Mouse (Mus musculus) kidney, embryonic 14.5 days (tissue): Measurements from ENCODE around the gene Jak2. TPM values are rescaled to one million over a fixed set of nuclear protein-coding genes. Genes with fewer than 3 reads are reported as not detected.
A peak's percentile ranks its signal among the peaks of the same experiment; 100 is the strongest.

Experiments
- ATAC-seq: fragments of 200-750 bp; cut with Nextera tagmentation; 2 replicates; pipeline ENCODE4 v1.8.0; 2017; ENCODE audit warnings: moderate number of reproducible peaks, mild to moderate bottlenecking, moderate TSS enrichment, moderate library complexity; ENCODE audit not compliant: low FRiP score, low TSS enrichment
- H3K27ac ChIP-seq: fragments of 300-500 bp; sonication (generic); 2 replicates; pipeline ENCODE4 v1.5.1; 2014; ENCODE audit warnings: low read depth, mild to moderate bottlenecking, low read length, moderate library complexity, mixed read lengths
- H3K27me3 ChIP-seq: fragments of 300-500 bp; sonication (generic); 2 replicates; pipeline ENCODE4 v1.6.1; 2014; ENCODE audit warnings: mild to moderate bottlenecking, low read length; ENCODE audit not compliant: control insufficient read depth, insufficient read depth
- H3K36me3 ChIP-seq: fragments of 300-500 bp; sonication (generic); 2 replicates; pipeline ENCODE4 v1.6.1; 2014; ENCODE audit warnings: low read length, mixed read lengths; ENCODE audit not compliant: control insufficient read depth, insufficient read depth
- H3K4me1 ChIP-seq: fragments of 300-500 bp; sonication (generic); 2 replicates; pipeline ENCODE4 v1.6.1; 2014; ENCODE audit warnings: low read length, mixed read lengths; ENCODE audit not compliant: control insufficient read depth, insufficient read depth
- H3K4me2 ChIP-seq: fragments of 300-500 bp; sonication (generic); replicated peaks from 2 replicates; pipeline ENCODE4 v1.6.1; 2014; ENCODE audit warnings: low read depth, mild to moderate bottlenecking, low read length
- H3K4me3 ChIP-seq: fragments of 300-500 bp; sonication (generic); 2 replicates; pipeline ENCODE4 v1.5.1; 2014; ENCODE audit warnings: mild to moderate bottlenecking, low read length
- H3K9ac ChIP-seq: fragments of 300-500 bp; sonication (generic); 2 replicates; pipeline ENCODE4 v1.6.1; 2014; ENCODE audit warnings: low read depth, mild to moderate bottlenecking, low read length, moderate library complexity
- H3K9me3 ChIP-seq: fragments of 300-500 bp; sonication (generic); 2 replicates; pipeline ENCODE4 v1.6.1; 2016; ENCODE audit warnings: low read length; ENCODE audit not compliant: control insufficient read depth
- WGBS: fragments of 180-500 bp; shearing (Covaris S2); extraction: QIAGEN DNeasy Blood & Tissue Kit; methylation state at CpG from one replicate; pipeline ENCODE4 v1.1.7; 2014; 5-methylcytosine and 5-hydroxymethylcytosine counted together
- polyA plus RNA-seq: library from polyadenylated mRNA; unstranded; fragments of >200 nt; fragmentation: Nextera tagmentation; extraction: Ambion mirVana; gene quantifications from 2 replicates; pipeline ENCODE4 v1.2.1, GENCODE M21; 2014

Jak2 gene
- polyA plus RNA-seq, 1 experiment from 2014 or later = 15.5 TPM

DNA sequence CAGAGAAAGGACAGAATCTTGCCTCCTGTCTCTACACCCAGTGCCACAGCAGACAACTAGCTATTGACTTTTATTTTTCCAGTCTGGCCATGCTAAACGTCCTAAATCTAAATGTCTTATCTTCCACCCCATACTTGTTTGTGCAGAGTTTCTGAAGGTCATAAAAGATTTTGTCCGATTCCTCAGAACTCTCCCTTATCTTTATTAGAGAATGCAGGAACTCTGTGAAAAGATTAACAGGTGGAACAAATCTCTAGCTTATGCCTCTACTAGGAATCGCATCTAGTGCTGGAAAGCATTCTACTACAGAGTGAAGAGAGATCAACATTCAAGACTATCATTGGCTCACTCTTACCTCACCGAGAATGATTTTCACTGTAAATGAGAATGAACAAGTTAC, 1.7 kb upstream of the Jak2 start:
- WGBS = 46% methylated on average over 4 of the region's 4 CpGs

DNA sequence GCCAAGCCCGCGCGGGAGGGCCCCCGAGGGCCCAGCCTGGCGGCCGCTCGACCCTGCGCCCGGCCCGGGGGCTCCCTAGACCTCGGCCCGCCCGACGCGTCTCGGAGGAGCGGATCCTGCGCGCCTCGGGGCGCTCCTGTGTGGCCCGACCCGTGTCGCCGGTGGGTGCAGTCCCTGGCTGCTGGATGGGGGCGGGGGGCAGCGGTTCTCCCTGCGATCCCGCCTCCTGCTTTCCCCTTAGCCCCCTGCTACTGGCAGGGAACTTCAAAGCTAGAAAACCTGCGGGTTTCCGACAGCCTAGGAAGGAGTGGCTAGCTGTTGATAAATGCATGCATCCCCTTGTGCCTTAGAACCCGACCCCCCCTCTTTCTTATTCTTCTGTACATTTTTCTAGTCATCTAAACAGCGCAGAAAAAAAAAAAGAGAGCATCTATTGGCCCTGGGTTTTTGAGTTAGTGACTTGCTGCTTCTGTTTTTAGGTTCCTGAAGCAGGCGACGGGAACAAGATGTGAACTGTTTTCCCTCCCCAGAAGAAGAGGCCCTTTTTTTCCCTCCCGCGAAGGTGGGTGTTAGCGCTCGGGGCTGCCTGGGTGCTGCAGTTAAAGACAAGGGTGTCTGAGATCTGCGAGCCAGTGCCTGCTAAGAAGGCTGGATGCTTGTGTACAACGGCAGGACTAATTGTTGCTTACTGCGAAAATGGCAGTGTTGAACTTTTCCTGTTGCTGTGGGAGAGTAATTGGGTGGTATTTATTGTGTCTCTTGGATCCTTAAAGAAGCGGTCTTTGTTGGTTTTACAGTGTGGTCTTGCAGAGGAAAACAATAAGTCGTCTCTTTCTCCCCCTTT, 552 bp downstream of the Jak2 start:
- Histone ChIP-seq H3K27me3 (no peaks in the 10 kb centered on the region), H3K4me1 (peaks cover 18% of the 10 kb centered on the region), H3K36me3 (no peaks in the 10 kb centered on the region), H3K9ac (peak overlapping the region; percentile 95), H3K4me3 (peak overlapping the region; percentile 92), H3K27ac (peak overlapping the region; percentile 96), H3K9me3 (no peaks in the 10 kb centered on the region), H3K4me2 (peak overlapping the region; percentile 87)
- ATAC-seq = peak; percentile 74
- WGBS = under 1% methylated on average over 36 of the region's 44 CpGs

More for the DNA sequence above, 1.7 kb upstream of the Jak2 start:
- no peaks in the 10 kb centered on the region for H3K36me3 ChIP-seq
- H3K4me3 ChIP-seq = peak overlapping the region; percentile 92
- peaks cover 18% of the 10 kb centered on the region for H3K4me1 ChIP-seq
- H3K9me3 ChIP-seq = no peaks in the 10 kb centered on the region
- peak overlapping the region; percentile 87 for H3K4me2 ChIP-seq
- no peaks in the 10 kb centered on the region for H3K27me3 ChIP-seq
- no peak overlapping the region for H3K27ac ChIP-seq
- H3K9ac ChIP-seq = no peak overlapping the region
- ATAC-seq = no peak

DNA sequence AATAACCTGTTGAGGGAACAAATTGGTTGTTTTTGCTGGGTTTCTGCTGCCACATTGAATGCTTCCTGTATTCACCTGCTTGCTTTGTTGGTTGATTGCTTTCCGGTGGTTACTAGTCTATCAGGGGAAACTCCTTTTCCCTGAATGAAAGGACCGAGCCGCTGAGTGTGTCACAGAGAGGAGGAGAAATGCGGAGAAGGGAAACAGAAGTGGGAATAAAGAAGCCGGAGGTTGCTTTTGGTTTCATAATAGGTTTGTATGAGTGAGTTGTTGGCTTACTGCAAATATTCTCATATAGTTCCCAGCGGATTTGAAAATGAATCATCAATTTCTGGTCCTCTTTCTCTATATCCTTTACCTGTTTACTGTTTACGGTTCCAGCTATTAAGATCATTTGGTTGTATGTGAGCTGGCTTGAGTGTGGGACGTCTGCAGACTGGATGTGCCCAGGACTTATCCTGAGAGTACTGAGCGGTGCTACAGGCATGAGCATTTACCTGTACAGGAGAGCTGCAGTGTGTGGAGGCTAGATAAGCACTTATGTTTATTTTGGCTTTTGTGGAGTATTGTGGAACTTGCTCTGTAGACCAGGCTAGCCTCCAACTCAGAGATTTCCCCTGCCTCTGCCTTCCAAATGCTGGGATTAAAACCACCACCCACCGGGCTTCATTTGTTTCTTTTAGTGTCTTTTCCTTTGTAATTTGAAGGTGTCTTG, 1.4 kb downstream of the Jak2 start:
- Histone ChIP-seq H3K27me3 (no peaks in the 10 kb centered on the region), H3K4me3 (peak overlapping the region; percentile 92), H3K36me3 (no peaks in the 10 kb centered on the region), H3K27ac (no peak overlapping the region), H3K4me2 (peak overlapping the region; percentile 87), H3K9ac (peak overlapping the region; percentile 95), H3K4me1 (peaks cover 18% of the 10 kb centered on the region), H3K9me3 (no peaks in the 10 kb centered on the region)
- ATAC-seq = no peak
- 23% methylated on average over 10 of the region's 10 CpGs for WGBS

DNA sequence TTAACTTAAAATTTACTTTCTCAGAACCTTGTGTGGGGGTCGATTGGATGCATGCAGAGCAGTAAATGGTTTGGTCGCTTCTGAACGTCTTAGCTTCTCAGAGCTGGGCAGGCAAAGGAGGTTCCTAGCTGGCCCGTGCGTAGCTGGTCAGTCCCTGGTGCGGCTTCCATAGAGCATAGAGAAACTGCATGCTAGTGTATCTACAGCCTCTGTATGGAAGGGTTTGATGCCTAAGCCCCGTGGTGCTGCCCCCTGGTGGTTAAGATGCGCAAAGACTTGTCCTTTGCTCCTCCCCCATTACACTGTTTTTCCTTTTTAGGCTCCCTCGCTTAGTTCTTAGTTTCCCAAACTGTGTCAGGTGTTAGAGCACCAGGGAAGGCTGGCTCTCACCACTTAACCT, 2.1 kb downstream of the Jak2 start:
- Histone ChIP-seq H3K4me3 (peak overlapping the region; percentile 92; the same call in 1 of the 2 replicates), H3K27ac (no peak overlapping the region), H3K9ac (no peak overlapping the region), H3K36me3 (no peaks in the 10 kb centered on the region), H3K27me3 (no peaks in the 10 kb centered on the region), H3K4me1 (peaks cover 18% of the 10 kb centered on the region), H3K9me3 (no peaks in the 10 kb centered on the region), H3K4me2 (peak overlapping the region; percentile 87)
- 5% methylated on average over 9 of the region's 9 CpGs for WGBS
- ATAC-seq = peak; percentile 58

DNA sequence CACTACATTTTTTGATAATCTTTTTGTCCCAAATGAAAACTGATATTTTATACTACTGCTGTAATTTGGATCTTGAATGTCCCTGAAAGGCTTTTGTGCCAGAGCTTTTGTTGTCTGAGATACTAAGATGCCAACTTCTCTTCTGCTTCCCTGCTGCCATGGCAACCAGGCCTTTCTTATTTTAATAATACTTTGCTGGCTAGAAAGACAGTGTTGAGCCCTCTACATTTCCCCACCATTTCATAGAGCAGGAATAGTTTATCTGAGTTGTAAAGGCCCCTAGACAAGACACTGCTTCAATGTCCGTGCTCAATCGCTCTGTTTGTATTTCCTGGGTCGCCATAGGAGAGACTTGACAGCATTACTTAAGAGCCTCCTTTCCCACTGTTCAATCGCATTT, 3.0 kb downstream of the Jak2 start:
- whole genome bisulfite sequencing = 76% methylated on average over 4 of the region's 4 CpGs
- H3K4me1 ChIP-seq = peaks cover 11% of the 10 kb centered on the region
- H3K9ac ChIP-seq = no peak overlapping the region
- ATAC-seq = no peak
- no peak overlapping the region for H3K27ac ChIP-seq
- no peak overlapping the region for H3K4me3 ChIP-seq
- no peaks in the 10 kb centered on the region for H3K27me3 ChIP-seq
- no peaks in the 10 kb centered on the region for H3K36me3 ChIP-seq
- H3K9me3 ChIP-seq = no peaks in the 10 kb centered on the region
- H3K4me2 ChIP-seq = no peak overlapping the region

DNA sequence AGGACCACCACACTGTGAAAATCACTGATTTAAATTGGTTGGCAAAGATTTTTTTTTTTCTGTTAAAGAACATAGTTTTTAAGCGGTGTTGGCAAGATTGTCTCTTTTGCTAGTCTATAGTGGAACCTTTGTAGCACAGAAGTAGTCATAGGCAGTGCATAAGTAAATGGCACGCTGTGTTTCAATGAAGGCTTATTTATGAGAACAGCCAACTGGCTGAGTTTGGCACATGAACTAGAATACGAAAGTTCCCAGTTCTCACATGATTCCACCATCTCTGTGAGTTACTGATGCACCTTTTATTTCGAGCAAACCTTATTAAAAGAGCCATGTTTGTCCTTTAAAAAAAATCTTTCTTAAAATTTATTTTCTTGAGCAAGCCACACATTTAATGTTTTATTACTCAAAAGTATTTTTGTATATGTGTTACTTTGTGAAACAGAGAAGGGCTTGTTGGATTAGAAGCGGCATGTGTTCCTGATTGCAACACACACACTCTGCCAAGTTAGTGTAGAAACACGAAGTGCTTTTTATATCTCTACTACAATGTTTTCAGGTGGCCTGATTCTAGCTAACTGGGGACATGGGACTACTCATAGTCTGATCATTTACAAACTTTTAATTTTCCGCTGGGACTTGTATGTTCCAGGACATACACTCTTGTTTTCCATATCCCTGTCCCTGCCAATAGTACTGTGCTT, 3.8 kb downstream of the Jak2 start:
- H3K27ac ChIP-seq = no peak overlapping the region
- no peak for ATAC-seq
- H3K4me2 ChIP-seq = no peak overlapping the region
- no peak overlapping the region for H3K4me3 ChIP-seq
- no peaks in the 10 kb centered on the region for H3K27me3 ChIP-seq
- no peaks in the 10 kb centered on the region for H3K9me3 ChIP-seq
- H3K4me1 ChIP-seq = 0 out of 2 replicates have a peak, but pooled peaks cover 4% of the 10 kb centered on the region
- no peak overlapping the region for H3K9ac ChIP-seq
- H3K36me3 ChIP-seq = no peaks in the 10 kb centered on the region
- 93% methylated on average over 7 of the region's 7 CpGs for WGBS

DNA sequence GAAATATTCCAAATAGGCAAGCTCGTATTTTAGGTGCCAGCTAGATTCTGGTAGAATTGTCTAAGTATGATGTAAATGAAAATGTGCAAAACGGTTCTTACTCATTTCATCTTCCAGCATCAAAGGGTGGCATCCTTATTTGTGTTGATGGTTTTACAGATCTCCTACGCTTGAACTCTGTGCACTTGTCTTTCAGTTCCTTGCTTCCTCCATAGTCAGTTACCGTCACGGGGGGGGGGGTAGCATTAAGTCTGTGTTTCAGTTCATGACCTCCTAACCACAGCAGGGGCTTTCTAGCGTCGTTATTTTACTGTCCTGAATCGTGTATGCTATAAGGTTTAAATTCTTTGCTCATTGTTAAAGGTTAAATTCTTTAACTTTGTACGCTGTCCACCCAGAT, 10.0 kb downstream of the Jak2 start:
- Histone ChIP-seq H3K27me3 (no peaks in the 10 kb centered on the region), H3K4me2 (no peak overlapping the region), H3K4me1 (no peaks in the 10 kb centered on the region), H3K9me3 (no peaks in the 10 kb centered on the region), H3K36me3 (no peaks in the 10 kb centered on the region; the same call in 1 of the 2 replicates), H3K4me3 (no peak overlapping the region), H3K27ac (no peak overlapping the region), H3K9ac (no peak overlapping the region)
- 80% methylated on average over 9 of the region's 9 CpGs for WGBS
- ATAC-seq = no peak

DNA sequence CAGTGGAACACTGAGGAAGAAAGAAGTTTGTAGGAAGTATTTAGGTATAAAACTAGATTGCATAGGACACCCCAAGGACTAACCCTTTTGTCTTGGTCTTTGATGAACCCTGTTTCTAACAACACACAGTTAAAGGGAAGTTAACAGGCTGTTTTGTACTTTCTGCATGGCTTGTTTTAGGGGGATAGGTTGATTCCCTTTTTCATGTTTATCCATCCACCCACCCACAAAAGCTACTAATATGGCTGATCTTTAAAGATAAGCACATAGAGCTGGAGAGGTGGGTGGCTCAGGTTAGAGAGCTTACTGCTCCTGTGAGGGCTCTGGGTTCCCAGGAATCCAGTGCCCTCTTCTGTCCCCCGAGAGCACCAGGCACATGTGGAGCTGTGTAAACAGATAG, 11.9 kb downstream of the Jak2 start:
- H3K36me3 ChIP-seq = no peaks in the 10 kb centered on the region; the same call in 1 of the 2 replicates
- H3K4me1 ChIP-seq = no peaks in the 10 kb centered on the region
- no peak overlapping the region for H3K27ac ChIP-seq
- H3K4me2 ChIP-seq = no peak overlapping the region
- no peak for ATAC-seq
- H3K27me3 ChIP-seq = no peaks in the 10 kb centered on the region
- no peaks in the 10 kb centered on the region for H3K9me3 ChIP-seq
- H3K9ac ChIP-seq = no peak overlapping the region
- H3K4me3 ChIP-seq = no peak overlapping the region
- 84% methylated on average over 1 of the region's 1 CpGs for WGBS
